16 mouse cellular contexts compared by ENCODE assay signal in genomic region chr10:19942621-19943020, GRCm38 (mm10).
"Had no signal": no experiment of that assay in that cellular context is flagged by ENCODE, and none has a peak within 500 bp of the region (broad histone marks: within the 10 kb centered on the region; RNA-seq: fewer than 3 reads in every experiment).

No protein-coding gene starts in this region.

- H3K36me3 ChIP-seq: liver, embryonic 15.5 days; lung, embryonic 15.5 days; midbrain, embryonic 12.5 days; neural tube, embryonic 12.5 days; stomach, embryonic 15.5 days had no signal

- DNase-seq: liver, postnatal 0 days; lung, adult 2 months; lung, postnatal 14 days; midbrain, embryonic 14.5 days; right cerebral cortex, postnatal 14 days; thymus, adult 2 months; thymus, postnatal 25 days; thymus, postnatal 4 days had no signal

- H3K4me2 ChIP-seq: liver, embryonic 15.5 days; lung, embryonic 15.5 days; midbrain, embryonic 12.5 days; neural tube, embryonic 12.5 days; stomach, embryonic 15.5 days had no signal

- H3K27me3 ChIP-seq: liver, embryonic 15.5 days; lung, embryonic 15.5 days; megakaryocyte, embryonic 14.5 days; neural tube, embryonic 12.5 days; stomach, embryonic 15.5 days had no signal

- ATAC-seq: liver, postnatal 0 days; lung, postnatal 0 days had no signal

- H3K9ac ChIP-seq: liver, embryonic 15.5 days; liver, postnatal 0 days; lung, embryonic 15.5 days; midbrain, embryonic 12.5 days; neural tube, embryonic 12.5 days; stomach, embryonic 15.5 days had no signal

- H3K4me3 ChIP-seq: liver, embryonic 15.5 days; lung, embryonic 15.5 days; megakaryocyte, embryonic 14.5 days; midbrain, embryonic 12.5 days; neural tube, embryonic 12.5 days; stomach, embryonic 15.5 days had no signal

- H3K27ac ChIP-seq: liver, embryonic 15.5 days; lung, embryonic 15.5 days; midbrain, embryonic 12.5 days; neural tube, embryonic 12.5 days; stomach, embryonic 15.5 days; stomach, postnatal 0 days had no signal

- H3K4me1 ChIP-seq: midbrain, embryonic 12.5 days; neural tube, embryonic 12.5 days had no signal

- H3K9me3 ChIP-seq: liver, embryonic 15.5 days; lung, embryonic 15.5 days; megakaryocyte, embryonic 14.5 days; midbrain, embryonic 12.5 days; neural tube, embryonic 12.5 days; stomach, embryonic 15.5 days had no signal
